In the genomic region with DNA sequence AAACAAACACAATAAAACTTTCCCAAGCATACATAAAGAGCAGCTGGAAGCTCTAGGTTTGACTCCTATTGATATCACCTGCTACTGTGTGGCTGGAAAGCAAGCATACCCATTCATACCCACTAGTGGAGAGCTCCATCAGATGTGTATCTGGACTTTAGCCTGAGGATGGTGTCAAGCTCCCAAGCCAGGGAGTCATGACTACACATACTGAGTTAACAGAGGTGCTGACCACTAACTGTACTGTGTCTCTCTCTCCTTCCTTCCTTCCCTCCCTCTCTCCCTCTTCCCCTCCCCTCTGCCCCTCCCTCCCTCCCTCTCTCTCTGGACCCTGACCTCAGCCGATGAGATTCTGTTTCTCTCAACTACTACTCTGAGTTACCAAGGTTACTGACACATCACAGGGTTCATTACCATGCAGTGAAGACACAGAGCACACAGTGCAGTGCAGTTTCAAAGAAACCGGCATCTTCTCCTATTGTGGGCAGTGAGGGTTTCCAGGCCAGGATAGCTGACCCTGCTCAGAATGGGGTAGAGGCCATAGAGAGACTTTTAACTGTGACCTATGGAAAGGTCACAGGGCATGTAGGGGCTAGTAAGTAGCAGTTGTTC, we compare ENCODE assay signal across 8 mouse cellular contexts. TPM values are rescaled to one million over a fixed set of nuclear protein-coding genes. Genes with fewer than 3 reads are reported as not detected.
DNase-seq lines count a peak whose midpoint lies in the region; ATAC-seq and TF ChIP-seq lines count a peak whose summit lies in the region.

No protein-coding gene starts in this region.

- 0 out of 2 replicates have a peak, but pooled peaks have one; percentile 17 for ATAC-seq in forebrain, embryonic 12.5 days (ENCODE audit: low FRiP score)

- 27% methylated on average over 2 of the region's 2 CpGs for WGBS in forebrain, embryonic 12.5 days
- WGBS in forebrain, embryonic 10.5 days, result 33% methylated on average over 2 of the region's 2 CpGs
- WGBS in liver, adult 2 months, result 26% methylated on average over 2 of the region's 2 CpGs
- 15% methylated on average over 2 of the region's 2 CpGs for WGBS in midbrain, embryonic 10.5 days

- H3K9me3 ChIP-seq in forebrain, embryonic 12.5 days, result no peaks in the 10 kb centered on the region
- H3K9me3 ChIP-seq in forebrain, embryonic 10.5 days, result no peaks in the 10 kb centered on the region
- no peaks in the 10 kb centered on the region for H3K9me3 ChIP-seq in midbrain, embryonic 10.5 days (replicated peaks)

- no peak overlapping the region for H3K9ac ChIP-seq in forebrain, embryonic 12.5 days
- no peak overlapping the region for H3K9ac ChIP-seq in liver, adult 2 months (ENCODE audit: low read depth, low read length)

- no peak overlapping the region for H3K4me2 ChIP-seq in forebrain, embryonic 12.5 days

- no peak overlapping the region for H3K27ac ChIP-seq in forebrain, embryonic 12.5 days
- H3K27ac ChIP-seq in forebrain, embryonic 10.5 days, result no peak overlapping the region
- H3K27ac ChIP-seq in liver, adult 2 months (replicated peaks; ENCODE audit: insufficient read depth, low read depth, low read length), result no peak overlapping the region
- peak overlapping the region; percentile 65 for H3K27ac ChIP-seq in midbrain, embryonic 10.5 days (replicated peaks)
- no peak overlapping the region for H3K27ac ChIP-seq in left cerebral cortex, adult 2 months

- H3K79me2 ChIP-seq in liver, adult 2 months (ENCODE audit: control insufficient read depth, insufficient read depth, low read length), result no peaks in the 10 kb centered on the region

- no peak overlapping the region for H3K4me3 ChIP-seq in forebrain, embryonic 12.5 days (replicated peaks)
- H3K4me3 ChIP-seq in forebrain, embryonic 10.5 days, result no peak overlapping the region
- H3K4me3 ChIP-seq in liver, adult 2 months (ENCODE audit: insufficient read depth, low read depth, low read length), result no peak overlapping the region
- H3K4me3 ChIP-seq in midbrain, embryonic 10.5 days, result peak overlapping the region; percentile 7; the same call in 1 of the 2 replicates
- no peak overlapping the region for H3K4me3 ChIP-seq in left cerebral cortex, adult 2 months

- H3K4me1 ChIP-seq in forebrain, embryonic 12.5 days, result peaks cover 17% of the 10 kb centered on the region; the same call in 1 of the 2 replicates
- peaks cover 14% of the 10 kb centered on the region for H3K4me1 ChIP-seq in forebrain, embryonic 10.5 days
- H3K4me1 ChIP-seq in liver, adult 2 months (ENCODE audit: control insufficient read depth, insufficient read depth, low read length), result peaks cover 9% of the 10 kb centered on the region
- peaks cover 54% of the 10 kb centered on the region for H3K4me1 ChIP-seq in midbrain, embryonic 10.5 days

- intact Hi-C loops in left cerebral cortex, adult 2 months (cut with DNase I), result no loop called here

- H3K36me3 ChIP-seq in forebrain, embryonic 12.5 days (replicated peaks), result peaks cover 54% of the 10 kb centered on the region
- peaks cover 85% of the 10 kb centered on the region for H3K36me3 ChIP-seq in forebrain, embryonic 10.5 days (replicated peaks)
- H3K36me3 ChIP-seq in liver, adult 2 months (ENCODE audit: control insufficient read depth, insufficient read depth, low read length), result peaks cover 34% of the 10 kb centered on the region
- H3K36me3 ChIP-seq in midbrain, embryonic 10.5 days, result peaks cover 72% of the 10 kb centered on the region

- no peak for TF ChIP-seq POLR2A in liver, adult 2 months (IDR thresholded peaks at IDR 0.05; ENCODE audit: extremely low read depth, insufficient read depth, low read length)

- no peaks in the 10 kb centered on the region for H3K27me3 ChIP-seq in forebrain, embryonic 12.5 days
- H3K27me3 ChIP-seq in forebrain, embryonic 10.5 days (ENCODE audit: poor library complexity, severe bottlenecking), result no peaks in the 10 kb centered on the region
- H3K27me3 ChIP-seq in liver, adult 2 months (ENCODE audit: control insufficient read depth, insufficient read depth, low read length), result no peaks in the 10 kb centered on the region
- peaks cover 63% of the 10 kb centered on the region for H3K27me3 ChIP-seq in midbrain, embryonic 10.5 days (ENCODE audit: low read depth, poor library complexity, severe bottlenecking)

- TF ChIP-seq CTCF in liver, adult 2 months (IDR thresholded peaks at IDR 0.05; ENCODE audit: low read depth, low read length), result no peak
- TF ChIP-seq CTCF in left cerebral cortex, adult 2 months (IDR thresholded peaks at IDR 0.05), result no peak

- DNase-seq in forebrain, embryonic 10.5 days (ENCODE audit: extremely low spot score, low spot score), result no peak
- peak; percentile 19 for DNase-seq in liver, adult 2 months (ENCODE audit: extremely low read depth, low read depth, low spot score)
- DNase-seq in liver, result no peak
- peak; percentile 74 for DNase-seq in midbrain, embryonic 10.5 days (ENCODE audit: low spot score)
- no peak for DNase-seq in right cerebral cortex, adult 18-20 months
- no peak for DNase-seq in left cerebral cortex, adult 2 months (ENCODE audit: extremely low spot score in 1 of 2, low spot score in 2 of 2)
- DNase-seq in cerebellum, adult 9-10 months, result no peak

RNA-seq across cellular contexts. Expression of a gene that starts 51.9 kb away (rescaled TPM):
- polyA plus RNA-seq in forebrain, embryonic 12.5 days (2016; fragmentation: Nextera tagmentation; extraction: Ambion mirVana), result 52.3 and 54.8 TPM in 2 replicates
- polyA plus RNA-seq in forebrain, embryonic 10.5 days (2016; fragmentation: Nextera tagmentation; extraction: Ambion mirVana), result 44.4 and 48.0 TPM in 2 replicates
- 10.8 and 11.5 TPM in 2 replicates for total RNA-seq in liver, adult 2 months (2014; rRNA removed)
- polyA plus RNA-seq in liver, adult 2 months (2012; rRNA removed), result 10.4 and 12.1 TPM in 2 replicates
- 39.8 and 46.5 TPM in 2 replicates for polyA plus RNA-seq in midbrain, embryonic 10.5 days (2016; fragmentation: Nextera tagmentation; extraction: Ambion mirVana)
- 10 to 100 TPM; 40.7 to 47.8 TPM for total RNA-seq in left cerebral cortex, adult 2 months (2021)

Comparison
In these comparisons a context has a peak if more than half of its experiments do, and no peak if none do; other contexts are left out.
1. DNase-seq: peak in liver, adult 2 months (single experiment) and midbrain, embryonic 10.5 days (single experiment); none in forebrain, embryonic 10.5 days (single experiment), liver (single experiment), right cerebral cortex, adult 18-20 months (single experiment), left cerebral cortex, adult 2 months (0 of 2) and cerebellum, adult 9-10 months (single experiment).